Mouse (Mus musculus): ENCODE results near the gene Mmp24.

GRCm38 (mm10) chr2:155756855-155757566 is 18.1 kb upstream of the Mmp24 start:
- TF ChIP-seq CTCF (IDR thresholded peaks at IDR 0.05; ENCODE audit: low read depth) = peak; percentile 60
- TF ChIP-seq EP300 (IDR thresholded peaks at IDR 0.05; ENCODE audit: low read depth) = no peak
